Mouse (Mus musculus): Measurements from ENCODE around the gene Ccr4. TPM values are rescaled to one million over a fixed set of nuclear protein-coding genes. Genes with fewer than 3 reads are reported as not detected.

Ccr4 gene
- polyA plus RNA-seq, 1 experiment, result 88.6 TPM

DNA sequence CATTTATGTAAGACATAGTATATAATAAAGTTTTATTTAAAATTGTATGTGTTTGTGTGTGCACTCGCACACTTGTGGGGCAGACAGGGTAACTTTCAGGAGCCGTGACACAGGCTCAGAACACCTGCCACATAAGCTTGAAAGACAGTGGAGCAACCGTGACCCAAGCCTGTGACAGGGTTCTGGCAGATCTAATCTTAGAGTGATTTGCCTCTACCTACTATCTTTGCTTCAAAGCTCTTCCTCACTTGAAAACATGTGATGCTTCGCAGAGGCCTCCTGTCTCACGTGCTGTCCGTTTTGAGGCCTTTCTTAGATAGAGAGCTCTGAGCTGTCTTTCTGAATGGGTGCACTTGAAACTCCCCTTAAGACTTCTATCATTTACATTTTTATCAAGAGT lies 52.3 kb downstream of the Ccr4 start:
- H3K27me3 ChIP-seq (ENCODE audit: control insufficient read depth, insufficient read depth, low read length), result no peaks in the 10 kb centered on the region
- WGBS, result 12% methylated on average over 6 of the region's 6 CpGs
- no peak for TF ChIP-seq POLR2A (IDR thresholded peaks at IDR 0.05; ENCODE audit: control insufficient read depth, extremely low read depth, insufficient read depth, low read length, poor library complexity)
- no peak for TF ChIP-seq CTCF (IDR thresholded peaks at IDR 0.05; ENCODE audit: borderline replicate concordance, control insufficient read depth, extremely low read depth, insufficient read depth, low read length, poor library complexity)
- peaks cover 11% of the 10 kb centered on the region; the same call in 1 of the 2 replicates for H3K36me3 ChIP-seq (ENCODE audit: control insufficient read depth, insufficient read depth, low read length)
- H3K27ac ChIP-seq (ENCODE audit: control insufficient read depth, insufficient read depth, low read length), result peak overlapping the region; percentile 87
- DNase-seq, result peak; percentile 51
- H3K4me1 ChIP-seq (replicated peaks; ENCODE audit: control insufficient read depth, insufficient read depth, low read length), result peaks cover 45% of the 10 kb centered on the region
- H3K4me3 ChIP-seq (ENCODE audit: control insufficient read depth, insufficient read depth, low read length), result no peak overlapping the region

GRCm38 (mm10) chr9:114451615-114452014 lies 53.1 kb downstream of the Ccr4 start:
- H3K36me3 ChIP-seq (ENCODE audit: control insufficient read depth, insufficient read depth, low read length), result peaks cover 8% of the 10 kb centered on the region; the same call in 1 of the 2 replicates
- TF ChIP-seq POLR2A (IDR thresholded peaks at IDR 0.05; ENCODE audit: control insufficient read depth, extremely low read depth, insufficient read depth, low read length, poor library complexity), result no peak
- TF ChIP-seq CTCF (IDR thresholded peaks at IDR 0.05; ENCODE audit: borderline replicate concordance, control insufficient read depth, extremely low read depth, insufficient read depth, low read length, poor library complexity), result no peak
- no peak overlapping the region; the same call in 1 of the 2 replicates for H3K27ac ChIP-seq (ENCODE audit: control insufficient read depth, insufficient read depth, low read length)
- 9% methylated on average over 7 of the region's 7 CpGs for WGBS
- H3K4me1 ChIP-seq (replicated peaks; ENCODE audit: control insufficient read depth, insufficient read depth, low read length), result peaks cover 53% of the 10 kb centered on the region
- DNase-seq, result peak; percentile 31
- no peaks in the 10 kb centered on the region for H3K27me3 ChIP-seq (ENCODE audit: control insufficient read depth, insufficient read depth, low read length)
- no peak overlapping the region for H3K4me3 ChIP-seq (ENCODE audit: control insufficient read depth, insufficient read depth, low read length)

DNA sequence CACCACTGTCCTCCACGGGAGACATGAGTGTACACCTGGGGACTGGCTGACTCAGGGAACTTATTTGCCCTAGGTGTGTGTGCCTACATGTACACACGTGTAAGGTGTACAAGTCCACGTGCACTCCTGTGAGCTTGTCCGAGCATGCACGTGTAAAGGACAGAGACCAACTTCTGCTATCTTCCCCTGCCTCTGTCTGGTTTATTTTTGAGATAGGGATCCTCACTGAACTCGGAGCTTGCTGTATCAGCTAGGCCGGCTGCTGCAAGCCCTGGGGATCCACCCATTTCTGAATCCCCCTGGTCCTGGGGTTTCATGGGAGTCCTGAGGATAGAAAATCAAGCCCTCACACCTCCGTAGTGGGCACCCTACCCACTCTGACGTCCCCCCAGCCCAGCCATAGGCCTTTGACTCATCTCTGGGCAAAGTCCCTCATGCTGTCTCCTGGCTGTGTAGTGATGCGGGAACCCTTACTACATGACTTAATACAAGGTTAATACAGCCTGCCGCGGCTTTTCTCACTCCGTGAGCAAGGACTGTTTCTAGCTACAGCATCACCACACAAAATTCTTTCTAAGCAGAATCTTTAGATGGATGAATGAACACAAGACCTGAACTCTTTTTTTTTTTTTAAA lies 55.5 kb downstream of the Ccr4 start:
- Histone ChIP-seq H3K4me1 (replicated peaks; ENCODE audit: control insufficient read depth, insufficient read depth, low read length) (peaks cover 62% of the 10 kb centered on the region), H3K27ac (ENCODE audit: control insufficient read depth, insufficient read depth, low read length) (no peak overlapping the region), H3K4me3 (ENCODE audit: control insufficient read depth, insufficient read depth, low read length) (no peak overlapping the region), H3K36me3 (ENCODE audit: control insufficient read depth, insufficient read depth, low read length) (no peaks in the 10 kb centered on the region), H3K27me3 (ENCODE audit: control insufficient read depth, insufficient read depth, low read length) (no peaks in the 10 kb centered on the region)
- TF ChIP-seq CTCF (IDR thresholded peaks at IDR 0.05; ENCODE audit: borderline replicate concordance, control insufficient read depth, extremely low read depth, insufficient read depth, low read length, poor library complexity) (no peak), POLR2A (IDR thresholded peaks at IDR 0.05; ENCODE audit: control insufficient read depth, extremely low read depth, insufficient read depth, low read length, poor library complexity) (no peak)
- 94% methylated on average over 13 of the region's 13 CpGs for WGBS
- DNase-seq, result no peak

DNA sequence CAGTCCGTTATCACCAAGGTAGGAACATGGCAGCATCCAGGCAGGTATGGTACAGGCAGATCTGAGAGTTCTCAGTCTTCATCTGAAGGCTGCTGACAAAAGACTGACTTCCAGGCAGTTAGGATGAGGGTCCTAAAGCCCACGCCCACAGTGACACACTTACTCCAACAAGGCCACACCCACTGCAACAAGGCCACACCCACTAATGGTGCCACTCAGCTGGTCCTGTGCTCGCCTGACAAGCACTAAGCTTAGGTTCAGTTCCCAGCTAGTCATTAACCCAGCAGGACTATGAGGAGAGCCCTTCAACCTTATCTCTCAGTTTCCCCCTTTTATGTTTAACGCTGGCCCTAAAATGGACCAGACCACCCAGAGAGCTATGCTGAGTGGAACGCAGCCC lies 56.0 kb downstream of the Ccr4 start:
- Histone ChIP-seq H3K27ac (ENCODE audit: control insufficient read depth, insufficient read depth, low read length) (no peak overlapping the region), H3K4me1 (replicated peaks; ENCODE audit: control insufficient read depth, insufficient read depth, low read length) (peaks cover 62% of the 10 kb centered on the region), H3K4me3 (ENCODE audit: control insufficient read depth, insufficient read depth, low read length) (no peak overlapping the region), H3K27me3 (ENCODE audit: control insufficient read depth, insufficient read depth, low read length) (no peaks in the 10 kb centered on the region), H3K36me3 (ENCODE audit: control insufficient read depth, insufficient read depth, low read length) (no peaks in the 10 kb centered on the region)
- DNase-seq, result no peak
- TF ChIP-seq POLR2A (IDR thresholded peaks at IDR 0.05; ENCODE audit: control insufficient read depth, extremely low read depth, insufficient read depth, low read length, poor library complexity), result no peak
- no peak for TF ChIP-seq CTCF (IDR thresholded peaks at IDR 0.05; ENCODE audit: borderline replicate concordance, control insufficient read depth, extremely low read depth, insufficient read depth, low read length, poor library complexity)
- WGBS, result 97% methylated on average over 5 of the region's 5 CpGs

DNA sequence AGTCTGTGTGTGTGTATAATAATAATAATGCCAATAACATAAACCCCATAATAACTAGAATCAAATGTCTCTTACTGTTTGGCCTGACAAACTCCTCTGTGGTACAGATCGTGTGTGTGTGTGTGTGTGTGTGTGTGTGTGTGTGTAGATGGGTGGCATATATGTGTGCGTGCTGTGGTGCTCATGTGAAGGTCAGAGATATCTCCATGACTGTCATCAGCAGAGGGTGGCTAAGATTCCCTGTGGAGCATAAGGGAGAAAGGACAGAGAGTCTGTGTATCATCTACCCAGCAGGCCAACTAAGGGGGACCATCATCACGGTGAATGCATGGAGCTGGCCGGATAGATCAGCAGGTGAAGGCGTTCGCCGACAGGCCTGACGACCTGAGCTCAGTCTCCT lies 57.8 kb downstream of the Ccr4 start:
- Histone ChIP-seq H3K4me3 (ENCODE audit: control insufficient read depth, insufficient read depth, low read length) (no peak overlapping the region), H3K36me3 (ENCODE audit: control insufficient read depth, insufficient read depth, low read length) (no peaks in the 10 kb centered on the region), H3K4me1 (replicated peaks; ENCODE audit: control insufficient read depth, insufficient read depth, low read length) (peaks cover 60% of the 10 kb centered on the region), H3K27me3 (ENCODE audit: control insufficient read depth, insufficient read depth, low read length) (no peaks in the 10 kb centered on the region), H3K27ac (ENCODE audit: control insufficient read depth, insufficient read depth, low read length) (no peak overlapping the region)
- WGBS, result 96% methylated on average over 8 of the region's 8 CpGs
- no peak for DNase-seq
- no peak for TF ChIP-seq CTCF (IDR thresholded peaks at IDR 0.05; ENCODE audit: borderline replicate concordance, control insufficient read depth, extremely low read depth, insufficient read depth, low read length, poor library complexity)
- TF ChIP-seq POLR2A (IDR thresholded peaks at IDR 0.05; ENCODE audit: control insufficient read depth, extremely low read depth, insufficient read depth, low read length, poor library complexity), result no peak

- WGBS, result 10% methylated on average over 8 of the region's 8 CpGs
- 0 out of 2 replicates have a peak, but pooled peaks have one; percentile 41 for TF ChIP-seq POLR2A (IDR thresholded peaks at IDR 0.05; ENCODE audit: control insufficient read depth, extremely low read depth, insufficient read depth, low read length, poor library complexity)
- TF ChIP-seq CTCF (IDR thresholded peaks at IDR 0.05; ENCODE audit: borderline replicate concordance, control insufficient read depth, extremely low read depth, insufficient read depth, low read length, poor library complexity), result 0 out of 2 replicates have a peak, but pooled peaks have one; percentile 33
- H3K27ac ChIP-seq (ENCODE audit: control insufficient read depth, insufficient read depth, low read length), result peak overlapping the region; percentile 95
- H3K4me3 ChIP-seq (ENCODE audit: control insufficient read depth, insufficient read depth, low read length), result no peak overlapping the region
- peaks cover 72% of the 10 kb centered on the region for H3K4me1 ChIP-seq (replicated peaks; ENCODE audit: control insufficient read depth, insufficient read depth, low read length)
- H3K36me3 ChIP-seq (ENCODE audit: control insufficient read depth, insufficient read depth, low read length), result no peaks in the 10 kb centered on the region
- peak; percentile 80 for DNase-seq
- no peaks in the 10 kb centered on the region for H3K27me3 ChIP-seq (ENCODE audit: control insufficient read depth, insufficient read depth, low read length)
These were observed 61.4 kb downstream of the Ccr4 start for GRCm38 (mm10) chr9:114443351-114443750.
